Mouse (Mus musculus): ENCODE data around the gene Arfgap3.
"Not testable (repeated sequence)": the region's sequence is repeated elsewhere in the genome, so short reads cannot be mapped to it uniquely, and the experiment has no call there.

Gene Arfgap3

GRCm38 (mm10) chr15:83345898-83346529, 4.0 kb downstream of the Arfgap3 start:
- DNase-seq (ENCODE audit: extremely low read depth, low read depth, low spot score) = no peak

GRCm38 (mm10) chr15:83344956-83345355, 5.1 kb downstream of the Arfgap3 start:
- no peak for DNase-seq (ENCODE audit: extremely low read depth, low read depth, low spot score)

GRCm38 (mm10) chr15:83344157-83344556, 5.9 kb downstream of the Arfgap3 start:
- no peak for DNase-seq (ENCODE audit: extremely low read depth, low read depth, low spot score)

GRCm38 (mm10) chr15:83338908-83339307, 11.1 kb downstream of the Arfgap3 start:
- DNase-seq (ENCODE audit: extremely low read depth, low read depth, low spot score) = no peak

- DNase-seq (ENCODE audit: extremely low read depth, low read depth, low spot score) = peak; percentile 74
Observed at GRCm38 (mm10) chr15:83337903-83338870, 11.9 kb downstream of the Arfgap3 start.

- DNase-seq (ENCODE audit: extremely low read depth, low read depth, low spot score) = no peak
Observed at GRCm38 (mm10) chr15:83332373-83332772, 17.7 kb downstream of the Arfgap3 start.

- no peak for DNase-seq (ENCODE audit: extremely low read depth, low read depth, low spot score)
Observed at GRCm38 (mm10) chr15:83328952-83329351, 21.1 kb downstream of the Arfgap3 start.

GRCm38 (mm10) chr15:83323071-83323470, 27.0 kb downstream of the Arfgap3 start:
- DNase-seq (ENCODE audit: extremely low read depth, low read depth, low spot score) = no peak

- no peak for DNase-seq (ENCODE audit: extremely low read depth, low read depth, low spot score)
Observed at GRCm38 (mm10) chr15:83314914-83315313, 35.1 kb downstream of the Arfgap3 start.

- no peak for DNase-seq (ENCODE audit: extremely low read depth, low read depth, low spot score)
Observed at GRCm38 (mm10) chr15:83309878-83310277, 40.2 kb downstream of the Arfgap3 start.

GRCm38 (mm10) chr15:83308708-83309107, 41.3 kb downstream of the Arfgap3 start:
- not testable (repeated sequence) for DNase-seq (ENCODE audit: extremely low read depth, low read depth, low spot score)

- no peak for DNase-seq (ENCODE audit: extremely low read depth, low read depth, low spot score)
Observed at GRCm38 (mm10) chr15:83306181-83306580, 43.9 kb downstream of the Arfgap3 start.

- DNase-seq (ENCODE audit: extremely low read depth, low read depth, low spot score) = no peak
Observed at GRCm38 (mm10) chr15:83305192-83305921, 44.7 kb downstream of the Arfgap3 start.

- DNase-seq (ENCODE audit: extremely low read depth, low read depth, low spot score) = no peak
Observed at GRCm38 (mm10) chr15:83304804-83305191, 45.2 kb downstream of the Arfgap3 start.

- DNase-seq (ENCODE audit: extremely low read depth, low read depth, low spot score) = peak; percentile 56
Observed at GRCm38 (mm10) chr15:83303656-83304484, 46.2 kb downstream of the Arfgap3 start.

GRCm38 (mm10) chr15:83299916-83300582, 50.0 kb downstream of the Arfgap3 start:
- DNase-seq (ENCODE audit: extremely low read depth, low read depth, low spot score) = no peak

- no peak for DNase-seq (ENCODE audit: extremely low read depth, low read depth, low spot score)
Observed at GRCm38 (mm10) chr15:83299450-83299849, 50.6 kb downstream of the Arfgap3 start.

- no peak for DNase-seq (ENCODE audit: extremely low read depth, low read depth, low spot score)
Observed at GRCm38 (mm10) chr15:83298810-83299209, 51.2 kb downstream of the Arfgap3 start.

GRCm38 (mm10) chr15:83298313-83298712, 51.7 kb downstream of the Arfgap3 start:
- no peak for DNase-seq (ENCODE audit: extremely low read depth, low read depth, low spot score)

- no peak for DNase-seq (ENCODE audit: extremely low read depth, low read depth, low spot score)
Observed at GRCm38 (mm10) chr15:83296771-83297311, 53.2 kb downstream of the Arfgap3 start.
